Mouse (Mus musculus): ENCODE results near the gene Spg7. TPM values are rescaled to one million over a fixed set of nuclear protein-coding genes. Genes with fewer than 3 reads are reported as not detected.
A peak's percentile ranks its signal among the peaks of the same experiment; 100 is the strongest.

Spg7 gene
- polyA plus RNA-seq, 1 experiment from 2014 or later = 41.3 TPM

DNA sequence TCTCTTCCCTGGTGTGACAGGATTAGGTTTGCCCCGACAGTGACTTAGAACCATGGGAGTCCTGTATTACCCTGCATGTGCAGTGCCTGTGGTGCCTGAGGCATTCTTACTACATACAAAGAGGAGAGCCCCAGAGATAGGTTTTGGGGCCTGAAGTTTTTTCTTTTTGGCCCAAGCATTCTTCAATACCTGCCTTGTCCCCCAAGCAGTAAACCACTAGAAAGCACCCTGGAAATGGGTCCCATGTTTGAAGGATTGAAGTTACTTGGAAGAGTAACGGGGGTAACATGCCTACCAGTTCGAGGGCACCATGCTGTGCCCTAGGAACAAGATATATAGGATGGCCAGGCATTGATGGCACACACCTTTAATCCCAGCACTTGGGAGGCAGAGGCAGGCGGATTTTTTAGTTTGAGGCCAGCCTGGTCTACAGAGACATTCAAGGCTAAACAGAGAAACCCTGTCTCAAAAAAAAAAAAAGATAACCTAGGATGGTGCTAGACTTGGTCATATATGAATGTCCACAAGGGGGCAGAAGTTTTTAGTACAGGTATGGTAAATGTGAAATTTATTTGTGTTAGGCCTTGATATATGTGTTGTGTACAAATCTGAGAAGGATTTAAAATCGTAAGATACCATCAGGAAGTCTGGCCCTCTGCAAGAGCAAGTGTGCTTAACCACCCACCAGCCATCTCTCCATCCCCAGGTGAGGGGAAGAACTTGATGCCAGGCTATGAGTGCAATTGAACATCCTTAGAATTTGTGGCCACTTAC lies 43.0 kb downstream of the Spg7 start:
- no peak overlapping the region for H3K4me2 ChIP-seq
- 59% methylated on average over 5 of the region's 5 CpGs for WGBS
- peak; percentile 57 for DNase-seq (ENCODE audit: low spot score)
- H3K27ac ChIP-seq (ENCODE audit: low read depth, low read length) = no peak overlapping the region
- H3K9ac ChIP-seq (ENCODE audit: low read depth, low read length) = no peak overlapping the region
- no peak overlapping the region for H3K4me3 ChIP-seq (ENCODE audit: low read depth, low read length)
- peaks cover 25% of the 10 kb centered on the region for H3K36me3 ChIP-seq (ENCODE audit: control insufficient read depth, insufficient read depth, low read length)
- peak; percentile 35 for ATAC-seq (replicated peaks; ENCODE audit: low FRiP score)
- H3K9me3 ChIP-seq (ENCODE audit: control insufficient read depth, low read length) = no peaks in the 10 kb centered on the region
- peaks cover 11% of the 10 kb centered on the region for H3K4me1 ChIP-seq (replicated peaks; ENCODE audit: control insufficient read depth, insufficient read depth, low read length)
- no peaks in the 10 kb centered on the region for H3K27me3 ChIP-seq (replicated peaks; ENCODE audit: control insufficient read depth, insufficient read depth, low read length)

DNA sequence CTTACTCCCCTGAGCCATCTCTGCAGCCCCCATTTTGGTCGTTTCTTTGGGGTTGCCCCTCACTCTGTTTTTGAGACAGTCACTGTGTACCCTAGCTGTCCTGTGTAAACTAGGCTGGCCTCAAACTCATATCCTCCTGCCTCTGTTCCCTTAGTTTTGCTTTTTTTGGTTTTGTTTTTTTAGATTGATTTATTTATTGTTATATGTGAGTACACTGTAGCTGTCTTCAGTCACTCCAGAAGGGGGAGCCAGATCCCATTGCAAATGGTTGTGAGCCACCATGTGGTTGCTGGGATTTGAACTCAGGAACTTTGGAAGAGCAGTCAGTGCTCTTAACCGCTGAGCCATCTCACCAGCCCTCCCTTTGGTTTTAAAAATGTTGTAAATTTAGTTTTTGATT lies 43.8 kb downstream of the Spg7 start:
- H3K36me3 ChIP-seq (ENCODE audit: control insufficient read depth, insufficient read depth, low read length) = peaks cover 25% of the 10 kb centered on the region
- no peaks in the 10 kb centered on the region for H3K27me3 ChIP-seq (replicated peaks; ENCODE audit: control insufficient read depth, insufficient read depth, low read length)
- H3K9ac ChIP-seq (ENCODE audit: low read depth, low read length) = no peak overlapping the region
- WGBS = 42% methylated on average over 2 of the region's 2 CpGs
- no peaks in the 10 kb centered on the region for H3K9me3 ChIP-seq (ENCODE audit: control insufficient read depth, low read length)
- H3K4me2 ChIP-seq = no peak overlapping the region
- ATAC-seq (replicated peaks; ENCODE audit: low FRiP score) (no peak), DNase-seq (ENCODE audit: low spot score) (no peak)
- H3K4me3 ChIP-seq (ENCODE audit: low read depth, low read length) = no peak overlapping the region
- no peak overlapping the region for H3K27ac ChIP-seq (ENCODE audit: low read depth, low read length)
- H3K4me1 ChIP-seq (replicated peaks; ENCODE audit: control insufficient read depth, insufficient read depth, low read length) = peaks cover 11% of the 10 kb centered on the region

DNA sequence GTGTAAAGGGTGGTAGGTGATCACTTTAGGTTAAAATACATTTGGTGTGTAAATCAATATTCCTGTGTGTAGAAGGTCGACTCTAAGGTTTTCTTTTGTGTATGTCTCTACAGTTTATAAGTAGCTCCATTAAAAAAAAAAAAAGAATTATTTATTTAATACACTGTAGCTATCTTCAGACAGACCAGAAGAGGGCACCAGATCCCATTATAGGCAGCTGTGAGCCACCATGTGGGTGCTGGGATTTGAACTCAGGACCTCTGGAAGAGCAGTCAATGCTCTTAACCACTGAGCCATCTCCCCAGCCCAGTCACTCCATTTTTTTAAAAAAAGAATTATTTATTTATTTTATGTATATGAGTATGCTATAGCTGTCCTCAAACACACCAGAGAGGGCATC lies 45.3 kb downstream of the Spg7 start:
- no peak overlapping the region for H3K4me2 ChIP-seq
- ATAC-seq (replicated peaks; ENCODE audit: low FRiP score) (no peak), DNase-seq (ENCODE audit: low spot score) (no peak)
- H3K36me3 ChIP-seq (ENCODE audit: control insufficient read depth, insufficient read depth, low read length) = peaks cover 23% of the 10 kb centered on the region
- H3K27me3 ChIP-seq (replicated peaks; ENCODE audit: control insufficient read depth, insufficient read depth, low read length) = no peaks in the 10 kb centered on the region
- peaks cover 11% of the 10 kb centered on the region for H3K4me1 ChIP-seq (replicated peaks; ENCODE audit: control insufficient read depth, insufficient read depth, low read length)
- H3K4me3 ChIP-seq (ENCODE audit: low read depth, low read length) = no peak overlapping the region
- no peaks in the 10 kb centered on the region for H3K9me3 ChIP-seq (ENCODE audit: control insufficient read depth, low read length)
- 55% methylated on average over 1 of the region's 1 CpGs for WGBS
- no peak overlapping the region for H3K9ac ChIP-seq (ENCODE audit: low read depth, low read length)
- H3K27ac ChIP-seq (ENCODE audit: low read depth, low read length) = no peak overlapping the region

DNA sequence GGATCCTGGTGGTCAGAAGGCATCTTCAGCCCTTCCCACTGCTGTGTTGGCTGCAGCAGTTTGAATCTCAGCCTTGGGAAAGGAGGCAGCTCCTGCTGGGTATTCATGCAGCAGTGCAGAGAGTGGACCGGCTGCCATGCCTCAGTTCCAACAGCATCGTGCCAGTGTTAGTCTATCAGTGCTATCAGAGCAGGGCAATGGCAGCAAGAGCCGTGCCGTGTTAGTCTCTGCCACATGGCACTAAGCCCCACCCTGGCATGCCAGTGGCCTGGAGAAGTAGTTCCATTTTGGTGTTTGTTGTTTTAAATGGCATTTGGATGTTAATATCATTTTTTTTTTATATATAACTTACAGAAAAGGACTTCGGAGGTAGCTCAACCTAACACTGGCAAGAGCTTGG lies 46.2 kb downstream of the Spg7 start:
- H3K27ac ChIP-seq (ENCODE audit: low read depth, low read length) = no peak overlapping the region; the same call in 1 of the 2 replicates
- H3K4me1 ChIP-seq (replicated peaks; ENCODE audit: control insufficient read depth, insufficient read depth, low read length) = peaks cover 4% of the 10 kb centered on the region
- no peak overlapping the region for H3K4me3 ChIP-seq (ENCODE audit: low read depth, low read length)
- 86% methylated on average over 5 of the region's 5 CpGs for WGBS
- no peaks in the 10 kb centered on the region for H3K9me3 ChIP-seq (ENCODE audit: control insufficient read depth, low read length)
- H3K4me2 ChIP-seq = no peak overlapping the region
- H3K9ac ChIP-seq (ENCODE audit: low read depth, low read length) = no peak overlapping the region
- peaks cover 14% of the 10 kb centered on the region for H3K36me3 ChIP-seq (ENCODE audit: control insufficient read depth, insufficient read depth, low read length)
- ATAC-seq (replicated peaks; ENCODE audit: low FRiP score) (no peak), DNase-seq (ENCODE audit: low spot score) (no peak)
- no peaks in the 10 kb centered on the region for H3K27me3 ChIP-seq (replicated peaks; ENCODE audit: control insufficient read depth, insufficient read depth, low read length)

DNA sequence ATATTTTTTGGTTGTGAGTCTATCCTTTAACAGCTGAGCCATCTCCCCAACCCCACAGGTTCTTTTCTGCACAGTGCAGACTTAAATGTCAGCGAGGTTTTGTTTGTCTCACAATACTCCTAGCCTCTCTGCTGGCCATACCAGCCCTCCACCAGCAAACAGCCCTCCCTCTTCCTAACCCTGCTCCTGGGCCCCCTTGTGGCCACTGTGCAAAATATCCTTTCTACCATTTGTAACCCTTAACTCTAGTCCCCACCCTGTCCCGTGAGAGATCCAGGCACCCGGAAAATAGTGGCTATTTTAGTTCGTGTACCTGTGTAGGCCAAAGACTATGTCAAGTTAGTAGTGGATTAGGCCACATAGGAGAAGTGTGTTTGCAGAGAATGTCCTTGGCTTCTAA lies 47.9 kb downstream of the Spg7 start:
- H3K9ac ChIP-seq (ENCODE audit: low read depth, low read length) = no peak overlapping the region
- peaks cover 1% of the 10 kb centered on the region; the same call in 1 of the 2 replicates for H3K27me3 ChIP-seq (replicated peaks; ENCODE audit: control insufficient read depth, insufficient read depth, low read length)
- DNase-seq (ENCODE audit: low spot score) = no peak
- no peak overlapping the region for H3K4me2 ChIP-seq
- no peak overlapping the region for H3K4me3 ChIP-seq (ENCODE audit: low read depth, low read length)
- no peaks in the 10 kb centered on the region for H3K36me3 ChIP-seq (ENCODE audit: control insufficient read depth, insufficient read depth, low read length)
- H3K9me3 ChIP-seq (ENCODE audit: control insufficient read depth, low read length) = no peaks in the 10 kb centered on the region
- 9% methylated on average over 4 of the region's 4 CpGs for WGBS
- no peak overlapping the region for H3K27ac ChIP-seq (ENCODE audit: low read depth, low read length)
- peaks cover 9% of the 10 kb centered on the region for H3K4me1 ChIP-seq (replicated peaks; ENCODE audit: control insufficient read depth, insufficient read depth, low read length)
- ATAC-seq (replicated peaks; ENCODE audit: low FRiP score) = peak; percentile 71

DNA sequence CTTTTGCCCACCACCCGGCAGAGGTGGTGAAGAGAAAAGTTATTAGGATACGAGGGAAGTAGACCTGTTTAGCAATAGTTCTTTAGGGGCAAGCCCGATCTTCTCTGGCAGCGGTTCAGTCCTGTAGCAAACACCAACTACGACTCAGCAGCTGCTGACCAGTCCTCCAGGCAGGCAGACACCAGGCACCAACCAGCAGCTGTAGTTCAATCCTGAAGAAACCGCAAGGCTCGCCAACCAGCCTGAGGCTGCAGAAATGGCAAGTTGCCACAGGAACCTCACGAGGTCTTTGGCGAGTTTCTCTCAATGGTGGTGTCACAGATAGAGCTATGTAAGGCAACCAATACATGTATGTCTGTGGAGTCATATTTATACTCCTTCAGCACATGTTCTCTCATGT lies 50.1 kb downstream of the Spg7 start:
- no peak overlapping the region for H3K27ac ChIP-seq (ENCODE audit: low read depth, low read length)
- H3K4me2 ChIP-seq = no peak overlapping the region
- WGBS = 78% methylated on average over 9 of the region's 9 CpGs
- no peak for DNase-seq (ENCODE audit: low spot score)
- ATAC-seq (replicated peaks; ENCODE audit: low FRiP score) = no peak
- peaks cover 30% of the 10 kb centered on the region for H3K4me1 ChIP-seq (replicated peaks; ENCODE audit: control insufficient read depth, insufficient read depth, low read length)
- no peak overlapping the region for H3K4me3 ChIP-seq (ENCODE audit: low read depth, low read length)
- no peaks in the 10 kb centered on the region for H3K9me3 ChIP-seq (ENCODE audit: control insufficient read depth, low read length)
- peaks cover 22% of the 10 kb centered on the region for H3K27me3 ChIP-seq (replicated peaks; ENCODE audit: control insufficient read depth, insufficient read depth, low read length)
- H3K36me3 ChIP-seq (ENCODE audit: control insufficient read depth, insufficient read depth, low read length) = no peaks in the 10 kb centered on the region
- H3K9ac ChIP-seq (ENCODE audit: low read depth, low read length) = no peak overlapping the region

DNA sequence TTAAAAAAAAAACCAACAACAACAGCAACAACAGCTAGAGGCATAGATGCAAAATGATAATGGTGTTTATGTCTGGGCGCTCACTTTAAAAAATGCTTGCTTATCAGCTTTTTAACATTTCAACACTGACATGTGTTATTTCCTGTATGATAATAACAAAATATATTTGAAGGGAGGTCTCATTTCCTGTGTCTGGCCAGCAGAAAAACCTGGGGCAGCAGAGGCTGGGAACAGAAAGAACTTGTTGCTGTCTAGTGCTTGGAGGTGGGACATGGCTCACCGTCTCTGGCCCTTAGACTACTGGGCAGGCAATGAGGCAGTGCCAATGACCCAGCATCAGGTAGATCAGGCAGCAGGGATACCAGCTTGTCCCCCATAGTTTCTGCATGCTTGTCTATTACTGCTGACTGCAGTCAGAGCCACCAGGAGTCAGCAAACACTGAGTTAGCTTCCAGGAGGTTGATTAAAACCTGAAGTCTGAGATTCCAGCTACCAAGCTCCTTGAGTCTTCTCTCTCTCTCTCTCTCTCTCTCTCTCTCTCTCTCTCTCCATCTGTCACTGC lies 51.2 kb downstream of the Spg7 start:
- no peak overlapping the region for H3K9ac ChIP-seq (ENCODE audit: low read depth, low read length)
- DNase-seq (ENCODE audit: low spot score) (no peak), ATAC-seq (replicated peaks; ENCODE audit: low FRiP score) (no peak)
- peaks cover 32% of the 10 kb centered on the region for H3K27me3 ChIP-seq (replicated peaks; ENCODE audit: control insufficient read depth, insufficient read depth, low read length)
- no peak overlapping the region for H3K27ac ChIP-seq (ENCODE audit: low read depth, low read length)
- H3K4me1 ChIP-seq (replicated peaks; ENCODE audit: control insufficient read depth, insufficient read depth, low read length) = peaks cover 39% of the 10 kb centered on the region
- no peaks in the 10 kb centered on the region for H3K36me3 ChIP-seq (ENCODE audit: control insufficient read depth, insufficient read depth, low read length)
- H3K4me2 ChIP-seq = peak overlapping the region; percentile 9; the same call in 1 of the 2 replicates
- no peaks in the 10 kb centered on the region for H3K9me3 ChIP-seq (ENCODE audit: control insufficient read depth, low read length)
- 30% methylated on average over 2 of the region's 2 CpGs for WGBS
- H3K4me3 ChIP-seq (ENCODE audit: low read depth, low read length) = no peak overlapping the region

DNA sequence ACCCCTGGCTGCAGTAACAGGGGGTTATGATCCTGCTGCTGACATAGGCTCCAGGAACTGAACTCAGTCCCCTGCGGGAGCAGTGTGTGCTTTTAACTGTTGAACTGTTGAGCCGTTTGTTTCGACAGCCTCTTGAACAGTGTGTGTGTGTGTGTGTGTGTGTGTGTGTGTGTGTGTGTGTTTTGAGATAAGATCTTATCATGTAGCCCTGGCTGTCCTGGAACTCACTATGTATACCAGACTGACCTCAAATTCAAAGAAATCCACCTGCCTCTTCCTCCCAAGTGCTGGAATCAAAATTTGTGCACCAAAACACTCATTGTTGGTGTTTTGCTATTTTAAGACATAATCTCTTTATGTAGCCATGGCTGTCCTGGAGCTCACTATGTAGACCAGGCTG lies 51.9 kb downstream of the Spg7 start:
- Histone ChIP-seq H3K4me3 (ENCODE audit: low read depth, low read length) (no peak overlapping the region), H3K27ac (ENCODE audit: low read depth, low read length) (no peak overlapping the region), H3K9me3 (ENCODE audit: control insufficient read depth, low read length) (no peaks in the 10 kb centered on the region), H3K36me3 (ENCODE audit: control insufficient read depth, insufficient read depth, low read length) (no peaks in the 10 kb centered on the region), H3K27me3 (replicated peaks; ENCODE audit: control insufficient read depth, insufficient read depth, low read length) (peaks cover 36% of the 10 kb centered on the region), H3K9ac (ENCODE audit: low read depth, low read length) (no peak overlapping the region), H3K4me1 (replicated peaks; ENCODE audit: control insufficient read depth, insufficient read depth, low read length) (peaks cover 40% of the 10 kb centered on the region), H3K4me2 (peak overlapping the region; percentile 9; the same call in 1 of the 2 replicates)
- WGBS = 24% methylated on average over 3 of the region's 3 CpGs
- DNase-seq (ENCODE audit: low spot score) (no peak), ATAC-seq (replicated peaks; ENCODE audit: low FRiP score) (no peak)

All from liver, embryonic 11.5 days (tissue).